Mouse (Mus musculus) midbrain, embryonic 10.5 days (tissue): ENCODE measurements around the gene Gstm5. TPM values are rescaled to one million over a fixed set of nuclear protein-coding genes. Genes with fewer than 3 reads are reported as not detected.
A peak's percentile ranks its signal among the peaks of the same experiment; 100 is the strongest.

ENCODE experiments used
- DNase-seq: peaks from one replicate; pipeline ENCODE4 v3.0.0-alpha.2; 2017; ENCODE audit warnings: low spot score
- H3K27ac ChIP-seq: fragments of 300-500 bp; sonication (generic); replicated peaks from 2 replicates; pipeline ENCODE4 v1.5.1; 2016; ENCODE audit warnings: mild to moderate bottlenecking
- H3K27me3 ChIP-seq: fragments of 300-500 bp; sonication (generic); 2 replicates; pipeline ENCODE4 v1.6.1; 2016; ENCODE audit warnings: low read depth, mild to moderate bottlenecking; ENCODE audit not compliant: poor library complexity, severe bottlenecking
- H3K36me3 ChIP-seq: fragments of 300-500 bp; sonication (generic); 2 replicates; pipeline ENCODE4 v1.6.1; 2016; ENCODE audit warnings: mild to moderate bottlenecking, moderate library complexity
- H3K4me1 ChIP-seq: fragments of 300-500 bp; sonication (generic); 2 replicates; pipeline ENCODE4 v1.6.1; 2016
- H3K4me3 ChIP-seq: fragments of 300-500 bp; sonication (generic); 2 replicates; pipeline ENCODE4 v1.5.1; 2016; ENCODE audit warnings: mild to moderate bottlenecking, moderate library complexity
- H3K9me3 ChIP-seq: fragments of 300-500 bp; sonication (generic); replicated peaks from 2 replicates; pipeline ENCODE4 v1.6.1; 2016; ENCODE audit warnings: mild to moderate bottlenecking
- WGBS: fragments of 180-500 bp; shearing (Covaris S2); methylation state at CpG from one replicate; pipeline ENCODE4 v1.1.7; 2016; 5-methylcytosine and 5-hydroxymethylcytosine counted together
- polyA plus RNA-seq: library from polyadenylated mRNA; unstranded; fragments of >200 nt; fragmentation: Nextera tagmentation; extraction: Ambion mirVana; gene quantifications from 2 replicates; pipeline ENCODE4 v1.2.1, GENCODE M21; 2016

Gstm5 gene
- polyA plus RNA-seq, 1 experiment from 2014 or later: 240 TPM

GRCm38 (mm10) chr3:107943239-107943990 lies 47.8 kb downstream of the Gstm5 start, which contains the start of gene Gstm6:
Gstm6 (minus strand) TSS chr3:107943749.
- 15% methylated on average over 20 of the region's 20 CpGs for WGBS
- H3K27me3 ChIP-seq: no peaks in the 10 kb centered on the region
- DNase-seq: peak; percentile 62
- peaks cover 22% of the 10 kb centered on the region for H3K4me1 ChIP-seq
- no peaks in the 10 kb centered on the region for H3K9me3 ChIP-seq
- peak within 1 kb of the TSS; percentile 41 for H3K4me3 ChIP-seq
- H3K36me3 ChIP-seq: no peaks in the 10 kb centered on the region
- H3K27ac ChIP-seq: peak within 1 kb of the TSS; percentile 53

GRCm38 (mm10) chr3:107945729-107946128 lies 50.1 kb downstream of the Gstm5 start:
- Histone ChIP-seq H3K4me1 (peaks cover 10% of the 10 kb centered on the region), H3K9me3 (no peaks in the 10 kb centered on the region), H3K27me3 (no peaks in the 10 kb centered on the region), H3K4me3 (no peak overlapping the region), H3K27ac (no peak overlapping the region), H3K36me3 (no peaks in the 10 kb centered on the region)
- no peak for DNase-seq
- 48% methylated on average over 4 of the region's 4 CpGs for WGBS

Other genes starting within 250 kb of the Gstm5 start
- 92.4 and 99.8 TPM in 2 replicates for gene Ahcyl1, start 199.3 kb upstream of the Gstm5 start, polyA plus RNA-seq
- gene Csf1, start 135.4 kb upstream of the Gstm5 start, polyA plus RNA-seq: 6.5 and 7.7 TPM in 2 replicates
- not detected in 2 replicates for gene Eps8l3, start 18.6 kb upstream of the Gstm5 start, polyA plus RNA-seq
- gene Gstm7, start 36.0 kb downstream of the Gstm5 start, polyA plus RNA-seq: 20.6 and 39.5 TPM in 2 replicates
- gene Gstm6, start 47.9 kb downstream of the Gstm5 start, polyA plus RNA-seq: 13.1 and 13.4 TPM in 2 replicates
- not detected in 2 replicates for gene Gstm3, start 73.5 kb downstream of the Gstm5 start, polyA plus RNA-seq
- gene Gstm2, start 90.6 kb downstream of the Gstm5 start, polyA plus RNA-seq: 11.6 and 12.6 TPM in 2 replicates
- gene Gstm1, start 122.2 kb downstream of the Gstm5 start, polyA plus RNA-seq: 34.1 and 35.0 TPM in 2 replicates
- 12.4 and 14.1 TPM in 2 replicates for gene Gstm4, start 149.1 kb downstream of the Gstm5 start, polyA plus RNA-seq
- gene Ampd2, start 190.8 kb downstream of the Gstm5 start, polyA plus RNA-seq: 60.0 and 63.8 TPM in 2 replicates
- 0.72 and 1.5 TPM in 2 replicates for gene Gnat2, start 197.0 kb downstream of the Gstm5 start, polyA plus RNA-seq